Mouse (Mus musculus): ENCODE data around the gene Atp8a2. TPM values are rescaled to one million over a fixed set of nuclear protein-coding genes. Genes with fewer than 3 reads are reported as not detected.

The Atp8a2 gene
- polyA plus RNA-seq, 1 experiment = 0.16 TPM

- Histone ChIP-seq H3K4me3 (ENCODE audit: insufficient read depth, low read length) (no peak overlapping the region), H3K4me1 (ENCODE audit: control insufficient read depth, insufficient read depth, low read length) (no peaks in the 10 kb centered on the region), H3K27ac (ENCODE audit: insufficient read depth, low read depth, low read length) (no peak overlapping the region)
- no peak for TF ChIP-seq CTCF (IDR thresholded peaks at IDR 0.05; ENCODE audit: low read depth, low read length)
- no peak for TF ChIP-seq POLR2A (IDR thresholded peaks at IDR 0.05; ENCODE audit: borderline replicate concordance, low read depth, low read length)
These were observed 606.4 kb downstream of the Atp8a2 start for GRCm38 (mm10) chr14:59590614-59591013.

Other genes with a start within 250 kb of the Atp8a2 start
- gene Nupl1, start 54.3 kb upstream of the Atp8a2 start, polyA plus RNA-seq (2012; ENCODE audit: insufficient read depth, insufficient read length, missing spikeins) = not detected in 2 replicates
- gene Gm49336, start 54.3 kb upstream of the Atp8a2 start, polyA plus RNA-seq (2012; ENCODE audit: insufficient read depth, insufficient read length, missing spikeins) = 27.7 and 28.0 TPM in 2 replicates
- gene Mtmr6, start 68.0 kb upstream of the Atp8a2 start, polyA plus RNA-seq (2012; ENCODE audit: insufficient read depth, insufficient read length, missing spikeins) = 122 and 129 TPM in 2 replicates
- gene Amer2, start 176.1 kb upstream of the Atp8a2 start, polyA plus RNA-seq (2012; ENCODE audit: insufficient read depth, insufficient read length, missing spikeins) = 0.15 TPM in 1 of 2 replicates, not detected in the other